Mouse (Mus musculus): Measurements from ENCODE around the gene Erbin. TPM values are rescaled to one million over a fixed set of nuclear protein-coding genes. Genes with fewer than 3 reads are reported as not detected.

Gene Erbin
- 16.5 and 18.9 TPM in 2 replicates for polyA plus RNA-seq (2014; fragmentation: Nextera tagmentation; extraction: Ambion mirVana)

DNA sequence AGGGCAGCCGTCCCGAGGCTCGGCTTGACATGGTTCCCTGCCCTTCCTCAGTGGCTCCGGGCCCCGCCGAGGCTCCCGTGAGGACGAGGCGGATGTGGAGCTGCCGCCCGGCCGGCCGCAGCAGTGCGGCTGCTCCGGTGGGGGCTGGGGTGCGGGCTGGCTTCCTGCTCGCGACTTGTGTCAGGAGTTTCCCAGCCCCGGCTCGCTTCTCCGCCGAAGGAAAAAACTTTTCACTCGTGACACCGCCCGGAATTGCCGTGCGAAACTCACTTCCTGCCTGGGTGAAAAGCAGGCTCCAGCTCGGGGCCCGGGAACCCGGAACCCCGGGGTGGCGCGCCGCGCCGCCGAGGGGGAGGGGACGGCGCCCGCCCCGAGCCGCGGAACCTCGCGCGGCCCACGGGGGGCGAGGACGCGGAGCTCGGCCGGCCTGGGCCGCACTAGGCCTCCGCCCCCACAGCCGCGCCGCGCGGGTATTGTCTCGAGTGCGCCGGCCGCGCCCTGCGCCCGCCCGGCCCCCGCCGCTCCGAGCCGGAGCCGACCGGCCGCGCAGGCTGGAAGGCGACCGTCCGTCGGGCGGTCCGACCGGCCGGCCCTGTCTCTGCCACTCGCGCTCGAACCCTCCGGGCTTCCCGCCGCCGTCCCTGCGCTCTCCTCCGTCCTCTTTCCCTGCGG, at the start of gene Erbin:
TSS of gene Erbin (minus strand) at position 254 of the 672 bp plus-strand sequence.
- whole genome bisulfite sequencing: 1% methylated on average over 69 of the region's 93 CpGs
- Histone ChIP-seq H3K4me3 (ENCODE audit: low read depth, low read length) (peak within 1 kb of the TSS; percentile 90), H3K4me2 (ENCODE audit: low read length) (peak within 1 kb of the TSS; percentile 80), H3K9me3 (replicated peaks; ENCODE audit: control insufficient read depth, low read length) (no peaks in the 10 kb centered on the region), H3K4me1 (ENCODE audit: control insufficient read depth, insufficient read depth, low read length) (peaks cover 28% of the 10 kb centered on the region), H3K27me3 (replicated peaks; ENCODE audit: control insufficient read depth, insufficient read depth, low read length) (0 out of 2 replicates have a peak, but pooled peaks cover 4% of the 10 kb centered on the region), H3K9ac (ENCODE audit: low read length) (peak within 1 kb of the TSS; percentile 98), H3K36me3 (ENCODE audit: control insufficient read depth, insufficient read depth, low read length) (no peaks in the 10 kb centered on the region), H3K27ac (ENCODE audit: low read depth, low read length) (peak within 1 kb of the TSS; percentile 100)
- DNase-seq (ENCODE audit: low spot score) (peak; percentile 64), ATAC-seq (peak; percentile 62)

DNA sequence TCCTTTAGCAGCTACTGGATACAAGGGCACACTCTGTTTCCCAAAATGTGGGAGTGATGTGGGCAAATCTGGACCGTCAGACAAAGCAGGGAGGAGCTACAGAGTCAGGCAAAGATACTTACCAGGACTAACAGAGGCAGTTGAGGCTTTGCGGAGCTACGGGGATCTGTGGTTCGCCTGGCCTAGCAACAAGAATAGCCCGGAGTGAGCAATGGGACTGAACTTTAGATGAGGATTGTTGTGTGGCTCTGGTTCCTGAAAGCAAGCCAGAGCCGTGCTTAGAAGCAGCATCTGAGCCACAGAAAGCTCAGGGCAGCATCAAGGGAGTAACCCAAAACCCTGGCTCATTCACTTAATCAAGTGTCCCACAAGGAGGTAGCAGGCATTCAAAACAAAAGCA, 49.6 kb upstream of the Erbin start:
- Histone ChIP-seq H3K27me3 (replicated peaks; ENCODE audit: control insufficient read depth, insufficient read depth, low read length) (no peaks in the 10 kb centered on the region), H3K9me3 (replicated peaks; ENCODE audit: control insufficient read depth, low read length) (no peaks in the 10 kb centered on the region), H3K4me1 (ENCODE audit: control insufficient read depth, insufficient read depth, low read length) (no peaks in the 10 kb centered on the region), H3K27ac (ENCODE audit: low read depth, low read length) (0 out of 2 replicates have a peak overlapping the region, but pooled peaks have one; percentile 27), H3K36me3 (ENCODE audit: control insufficient read depth, insufficient read depth, low read length) (no peaks in the 10 kb centered on the region), H3K4me3 (ENCODE audit: low read depth, low read length) (no peak overlapping the region), H3K4me2 (ENCODE audit: low read length) (no peak overlapping the region), H3K9ac (ENCODE audit: low read length) (no peak overlapping the region)
- ATAC-seq (peak; percentile 54), DNase-seq (ENCODE audit: low spot score) (no peak)
- WGBS: 40% methylated on average over 6 of the region's 6 CpGs

DNA sequence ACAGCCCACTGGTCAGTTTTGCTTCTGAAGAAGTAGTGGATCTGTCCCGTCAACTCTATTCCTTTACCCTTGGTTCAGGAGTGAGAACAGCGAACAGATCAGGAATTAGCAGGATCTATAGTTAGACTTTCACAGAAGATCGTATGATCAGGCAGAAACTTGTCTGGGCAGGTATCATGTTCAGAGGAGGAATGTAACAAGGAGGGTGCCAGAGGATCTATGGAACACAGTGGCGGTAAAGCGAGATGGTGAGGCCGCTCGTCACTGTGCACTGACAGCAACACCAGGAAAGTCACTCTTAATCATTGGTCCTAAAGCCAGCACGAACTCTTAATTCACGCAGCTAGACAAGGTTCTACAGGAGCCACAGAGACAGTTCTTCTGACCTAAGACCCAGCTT, 47.7 kb upstream of the Erbin start:
- Histone ChIP-seq H3K4me2 (ENCODE audit: low read length) (no peak overlapping the region), H3K27me3 (replicated peaks; ENCODE audit: control insufficient read depth, insufficient read depth, low read length) (no peaks in the 10 kb centered on the region), H3K4me1 (ENCODE audit: control insufficient read depth, insufficient read depth, low read length) (no peaks in the 10 kb centered on the region), H3K4me3 (ENCODE audit: low read depth, low read length) (no peak overlapping the region), H3K9me3 (replicated peaks; ENCODE audit: control insufficient read depth, low read length) (no peaks in the 10 kb centered on the region), H3K36me3 (ENCODE audit: control insufficient read depth, insufficient read depth, low read length) (no peaks in the 10 kb centered on the region), H3K27ac (ENCODE audit: low read depth, low read length) (no peak overlapping the region), H3K9ac (ENCODE audit: low read length) (no peak overlapping the region)
- WGBS: 96% methylated on average over 9 of the region's 9 CpGs
- DNase-seq (ENCODE audit: low spot score) (no peak), ATAC-seq (no peak)

DNA sequence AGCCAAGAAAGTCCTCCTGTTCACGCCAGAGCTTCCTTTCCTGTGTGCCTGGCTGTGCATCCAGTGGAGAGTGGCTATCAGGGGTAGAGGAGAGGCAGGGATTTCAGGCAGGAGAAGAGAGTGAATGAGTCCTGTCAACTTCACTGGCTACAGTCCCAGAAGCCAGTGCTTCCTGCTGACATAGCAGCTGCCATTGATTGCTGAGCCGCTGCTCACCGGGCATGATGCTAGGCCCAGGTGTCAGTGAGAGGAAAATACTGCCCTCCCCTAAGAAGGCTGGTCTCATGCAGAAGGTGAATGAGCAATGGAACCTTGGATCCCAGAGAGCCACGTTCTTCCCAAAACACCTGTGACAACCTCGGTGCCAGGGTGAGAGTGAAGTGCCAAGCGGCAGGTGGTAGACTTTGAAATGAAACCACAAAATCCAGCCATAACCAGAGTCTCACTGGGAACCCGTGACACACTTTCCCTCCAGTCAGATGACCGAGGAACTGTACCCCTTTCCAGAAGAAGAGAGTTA, 46.4 kb upstream of the Erbin start:
- Histone ChIP-seq H3K27ac (ENCODE audit: low read depth, low read length) (no peak overlapping the region), H3K9ac (ENCODE audit: low read length) (no peak overlapping the region), H3K27me3 (replicated peaks; ENCODE audit: control insufficient read depth, insufficient read depth, low read length) (no peaks in the 10 kb centered on the region), H3K4me3 (ENCODE audit: low read depth, low read length) (no peak overlapping the region), H3K4me1 (ENCODE audit: control insufficient read depth, insufficient read depth, low read length) (no peaks in the 10 kb centered on the region), H3K36me3 (ENCODE audit: control insufficient read depth, insufficient read depth, low read length) (no peaks in the 10 kb centered on the region), H3K4me2 (ENCODE audit: low read length) (no peak overlapping the region), H3K9me3 (replicated peaks; ENCODE audit: control insufficient read depth, low read length) (no peaks in the 10 kb centered on the region)
- ATAC-seq (no peak), DNase-seq (ENCODE audit: low spot score) (no peak)
- 88% methylated on average over 8 of the region's 8 CpGs for WGBS

DNA sequence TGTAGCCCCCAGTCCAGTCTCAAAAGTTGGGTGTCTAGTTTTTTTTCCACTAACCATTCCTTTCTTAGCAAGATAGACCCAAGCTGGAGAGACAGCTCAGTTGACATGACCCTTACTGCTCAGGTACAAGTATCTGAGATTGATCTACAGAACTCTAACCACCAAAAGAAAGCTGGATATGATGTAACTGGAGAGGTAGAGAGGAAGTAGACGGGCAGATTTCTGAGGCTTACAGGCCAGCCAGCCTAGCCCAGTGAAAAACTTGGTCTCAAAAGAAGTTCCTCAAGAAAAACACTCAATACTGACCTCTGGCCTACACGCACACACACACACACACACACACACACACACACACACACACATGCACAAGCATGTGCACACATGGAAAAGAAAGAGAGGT, 44.9 kb upstream of the Erbin start:
- 97% methylated on average over 2 of the region's 2 CpGs for WGBS
- Histone ChIP-seq H3K4me1 (ENCODE audit: control insufficient read depth, insufficient read depth, low read length) (no peaks in the 10 kb centered on the region), H3K4me2 (ENCODE audit: low read length) (no peak overlapping the region), H3K9ac (ENCODE audit: low read length) (no peak overlapping the region), H3K4me3 (ENCODE audit: low read depth, low read length) (no peak overlapping the region), H3K27me3 (replicated peaks; ENCODE audit: control insufficient read depth, insufficient read depth, low read length) (no peaks in the 10 kb centered on the region), H3K9me3 (replicated peaks; ENCODE audit: control insufficient read depth, low read length) (no peaks in the 10 kb centered on the region), H3K27ac (ENCODE audit: low read depth, low read length) (no peak overlapping the region), H3K36me3 (ENCODE audit: control insufficient read depth, insufficient read depth, low read length) (no peaks in the 10 kb centered on the region)
- no peak for ATAC-seq
- DNase-seq (ENCODE audit: low spot score): no peak

DNA sequence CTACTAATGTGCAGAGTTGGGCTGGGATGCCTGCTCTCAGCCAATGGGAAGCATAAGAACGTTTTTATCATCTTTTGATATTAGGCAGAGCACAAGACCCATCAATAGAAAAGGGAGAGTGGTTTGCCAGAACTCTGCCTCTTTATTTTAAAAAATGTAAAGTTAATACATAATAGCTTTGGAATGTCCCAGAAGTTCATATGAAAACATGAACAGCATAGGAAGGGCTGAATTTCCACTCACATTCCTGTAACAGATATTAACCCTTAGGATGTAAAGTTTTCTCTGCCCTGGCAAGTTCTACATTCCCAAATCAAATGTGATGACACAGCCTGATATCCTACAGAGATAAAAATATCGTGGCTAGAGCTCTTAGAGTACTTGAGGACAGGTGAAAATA, 42.8 kb upstream of the Erbin start:
- no peaks in the 10 kb centered on the region for H3K36me3 ChIP-seq (ENCODE audit: control insufficient read depth, insufficient read depth, low read length)
- H3K9me3 ChIP-seq (replicated peaks; ENCODE audit: control insufficient read depth, low read length): no peaks in the 10 kb centered on the region
- H3K27me3 ChIP-seq (replicated peaks; ENCODE audit: control insufficient read depth, insufficient read depth, low read length): no peaks in the 10 kb centered on the region
- WGBS: 82% methylated on average over 2 of the region's 2 CpGs
- H3K4me2 ChIP-seq (ENCODE audit: low read length): no peak overlapping the region
- DNase-seq (ENCODE audit: low spot score) (no peak), ATAC-seq (no peak)
- 0 out of 2 replicates have a peak, but pooled peaks cover 5% of the 10 kb centered on the region for H3K4me1 ChIP-seq (ENCODE audit: control insufficient read depth, insufficient read depth, low read length)
- no peak overlapping the region for H3K9ac ChIP-seq (ENCODE audit: low read length)
- no peak overlapping the region for H3K4me3 ChIP-seq (ENCODE audit: low read depth, low read length)
- no peak overlapping the region for H3K27ac ChIP-seq (ENCODE audit: low read depth, low read length)

DNA sequence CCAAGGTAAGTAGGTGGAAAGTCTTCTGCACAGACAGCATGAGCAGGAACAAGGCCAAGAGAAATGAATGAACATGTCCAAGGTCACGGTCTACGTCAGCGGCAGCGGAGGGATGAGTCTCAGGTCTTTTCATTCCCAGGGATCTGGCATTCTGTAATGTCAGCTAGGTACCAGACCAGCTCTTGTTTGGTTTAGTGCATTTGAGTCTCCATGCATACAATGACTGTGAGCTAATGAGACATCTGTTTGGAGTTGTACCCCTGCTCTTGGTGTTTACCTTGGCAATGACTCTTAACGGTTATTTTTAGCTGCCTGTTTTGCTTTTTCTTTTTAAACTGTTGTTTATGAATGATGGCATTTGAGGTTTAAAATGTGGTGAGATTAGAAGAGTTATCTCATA, 39.5 kb upstream of the Erbin start:
- no peak overlapping the region for H3K4me3 ChIP-seq (ENCODE audit: low read depth, low read length)
- H3K4me2 ChIP-seq (ENCODE audit: low read length): no peak overlapping the region
- no peaks in the 10 kb centered on the region for H3K27me3 ChIP-seq (replicated peaks; ENCODE audit: control insufficient read depth, insufficient read depth, low read length)
- no peak overlapping the region for H3K9ac ChIP-seq (ENCODE audit: low read length)
- no peak for DNase-seq (ENCODE audit: low spot score)
- H3K36me3 ChIP-seq (ENCODE audit: control insufficient read depth, insufficient read depth, low read length): no peaks in the 10 kb centered on the region
- 88% methylated on average over 5 of the region's 5 CpGs for WGBS
- 0 out of 2 replicates have a peak, but pooled peaks cover 5% of the 10 kb centered on the region for H3K4me1 ChIP-seq (ENCODE audit: control insufficient read depth, insufficient read depth, low read length)
- no peaks in the 10 kb centered on the region for H3K9me3 ChIP-seq (replicated peaks; ENCODE audit: control insufficient read depth, low read length)
- H3K27ac ChIP-seq (ENCODE audit: low read depth, low read length): no peak overlapping the region
- no peak for ATAC-seq

DNA sequence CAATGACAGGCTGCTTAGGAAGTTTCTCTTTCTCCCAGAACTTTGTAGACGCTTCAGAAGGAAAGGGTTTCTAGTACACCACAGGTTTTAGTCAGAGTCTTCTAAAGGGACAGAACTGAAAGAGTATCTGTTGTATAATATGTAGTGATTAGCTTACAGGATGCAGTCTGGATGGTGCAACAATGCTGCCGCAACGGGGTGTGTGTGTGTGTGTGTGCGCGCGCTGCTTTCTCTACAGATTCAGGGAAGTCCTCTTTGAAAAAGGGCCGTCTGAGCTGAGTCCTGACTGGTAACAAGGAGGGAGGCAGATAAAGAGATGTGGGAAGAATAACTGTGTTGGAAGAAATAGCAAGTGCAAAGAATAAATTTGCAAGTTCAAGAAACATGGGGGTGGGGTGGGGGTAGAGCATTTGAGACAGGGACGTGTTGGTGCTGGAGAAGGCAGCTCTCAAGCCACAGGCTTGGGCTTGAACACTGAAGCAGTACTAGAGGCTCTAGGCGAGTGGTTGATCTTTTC, 38.4 kb upstream of the Erbin start:
- WGBS: 55% methylated on average over 9 of the region's 9 CpGs

More for the DNA sequence above, 38.4 kb upstream of the Erbin start:
- Histone ChIP-seq H3K27me3 (replicated peaks; ENCODE audit: control insufficient read depth, insufficient read depth, low read length) (no peaks in the 10 kb centered on the region), H3K4me3 (ENCODE audit: low read depth, low read length) (no peak overlapping the region), H3K36me3 (ENCODE audit: control insufficient read depth, insufficient read depth, low read length) (no peaks in the 10 kb centered on the region), H3K27ac (ENCODE audit: low read depth, low read length) (no peak overlapping the region), H3K4me2 (ENCODE audit: low read length) (no peak overlapping the region), H3K9me3 (replicated peaks; ENCODE audit: control insufficient read depth, low read length) (no peaks in the 10 kb centered on the region), H3K4me1 (ENCODE audit: control insufficient read depth, insufficient read depth, low read length) (0 out of 2 replicates have a peak, but pooled peaks cover 5% of the 10 kb centered on the region), H3K9ac (ENCODE audit: low read length) (no peak overlapping the region)
- ATAC-seq (no peak), DNase-seq (ENCODE audit: low spot score) (no peak)

All from forebrain, embryonic 14.5 days (tissue).